Mouse (Mus musculus): Measurements from ENCODE around the gene Slc23a2.

Gene Slc23a2

DNA sequence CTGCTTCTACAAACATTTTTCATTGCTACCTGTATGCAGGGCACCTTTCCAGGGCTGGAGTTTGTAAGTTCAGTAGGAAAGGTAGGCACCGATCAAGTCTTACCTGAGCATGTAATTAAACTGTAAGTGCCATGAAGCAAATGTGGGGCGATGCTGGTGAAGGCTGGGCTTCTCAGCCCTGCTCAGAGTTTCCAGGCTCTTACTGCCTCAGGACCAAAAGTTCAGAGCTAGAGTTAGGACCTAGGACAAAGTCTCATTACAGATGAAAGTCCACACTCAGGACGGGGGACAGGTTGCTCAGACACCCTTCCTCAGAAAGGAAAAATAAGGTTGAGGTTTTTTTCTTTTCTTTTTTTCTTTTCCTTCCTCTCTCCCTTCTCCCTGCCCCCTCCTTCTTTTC lies 95.4 kb downstream of the Slc23a2 start:
- DNase-seq (ENCODE audit: low spot score in 2 of 2), result no peak

DNA sequence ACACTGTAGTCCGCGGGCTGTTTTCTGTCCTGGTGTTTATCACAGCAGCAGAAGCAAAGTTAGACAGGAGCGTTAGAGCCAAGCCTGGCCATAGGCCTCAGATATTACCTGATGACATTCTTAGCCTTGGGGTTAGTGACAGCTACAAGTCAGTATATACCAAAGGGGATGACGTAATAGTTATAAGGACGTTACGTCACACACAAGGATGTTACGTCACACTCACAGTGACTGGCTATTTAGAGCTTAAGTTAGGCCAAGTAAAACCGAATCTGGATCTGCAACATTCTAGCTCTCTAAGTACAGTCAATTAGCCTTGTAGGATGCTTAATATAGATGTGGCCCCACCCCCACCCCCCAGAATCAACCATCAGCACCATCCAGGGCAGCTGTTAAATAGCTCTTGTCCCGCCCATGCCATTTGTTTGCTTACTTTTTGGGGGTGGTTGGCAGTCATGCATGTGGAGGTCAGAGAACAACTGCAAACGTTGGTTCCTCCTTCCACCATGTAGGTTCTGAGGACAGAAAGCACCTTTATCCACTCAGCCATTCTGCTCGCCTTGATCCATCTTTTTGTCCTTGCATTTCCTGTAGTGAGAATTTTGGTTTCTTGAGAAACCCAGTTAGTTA lies 96.7 kb downstream of the Slc23a2 start:
- no peak for DNase-seq (ENCODE audit: low spot score in 2 of 2)

DNA sequence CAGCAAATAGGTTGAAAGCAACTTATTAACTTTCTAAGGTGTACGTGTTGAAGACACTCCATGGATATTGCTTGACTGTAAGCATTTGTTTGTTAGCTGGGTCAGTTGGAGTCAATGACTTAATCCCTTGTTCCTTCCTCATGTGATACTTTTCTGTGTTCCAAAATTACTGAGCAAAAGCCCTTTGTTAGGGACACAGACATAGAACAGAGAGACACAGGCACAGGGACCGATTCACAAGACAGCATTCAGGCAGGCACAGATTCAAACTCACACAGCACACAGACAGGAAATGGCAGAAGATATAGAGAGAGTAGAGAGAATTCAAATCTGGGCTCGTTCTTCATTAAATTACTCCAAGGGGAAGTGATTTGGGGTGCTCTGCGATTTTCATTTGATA lies 97.5 kb downstream of the Slc23a2 start:
- no peak for DNase-seq (ENCODE audit: low spot score in 2 of 2)

DNA sequence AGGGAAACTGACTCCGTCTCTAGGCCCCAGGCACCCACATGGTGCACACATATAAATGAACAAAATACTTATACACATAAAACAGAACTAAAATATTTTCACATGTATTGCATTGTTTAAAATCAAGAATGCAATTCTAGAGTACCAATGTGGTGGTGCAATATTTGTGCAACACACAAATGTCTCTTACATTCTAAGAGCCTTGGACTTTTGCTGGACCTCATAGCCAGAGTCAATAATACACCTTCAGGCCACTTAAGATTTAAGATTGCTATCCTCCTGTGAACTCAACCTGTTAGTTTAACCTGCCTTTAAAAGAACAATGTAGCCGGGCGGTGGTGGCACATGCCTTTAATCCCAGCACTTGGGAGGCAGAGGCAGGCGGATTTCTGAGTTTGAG lies 98.2 kb downstream of the Slc23a2 start:
- DNase-seq (ENCODE audit: low spot score in 2 of 2), result no peak

DNA sequence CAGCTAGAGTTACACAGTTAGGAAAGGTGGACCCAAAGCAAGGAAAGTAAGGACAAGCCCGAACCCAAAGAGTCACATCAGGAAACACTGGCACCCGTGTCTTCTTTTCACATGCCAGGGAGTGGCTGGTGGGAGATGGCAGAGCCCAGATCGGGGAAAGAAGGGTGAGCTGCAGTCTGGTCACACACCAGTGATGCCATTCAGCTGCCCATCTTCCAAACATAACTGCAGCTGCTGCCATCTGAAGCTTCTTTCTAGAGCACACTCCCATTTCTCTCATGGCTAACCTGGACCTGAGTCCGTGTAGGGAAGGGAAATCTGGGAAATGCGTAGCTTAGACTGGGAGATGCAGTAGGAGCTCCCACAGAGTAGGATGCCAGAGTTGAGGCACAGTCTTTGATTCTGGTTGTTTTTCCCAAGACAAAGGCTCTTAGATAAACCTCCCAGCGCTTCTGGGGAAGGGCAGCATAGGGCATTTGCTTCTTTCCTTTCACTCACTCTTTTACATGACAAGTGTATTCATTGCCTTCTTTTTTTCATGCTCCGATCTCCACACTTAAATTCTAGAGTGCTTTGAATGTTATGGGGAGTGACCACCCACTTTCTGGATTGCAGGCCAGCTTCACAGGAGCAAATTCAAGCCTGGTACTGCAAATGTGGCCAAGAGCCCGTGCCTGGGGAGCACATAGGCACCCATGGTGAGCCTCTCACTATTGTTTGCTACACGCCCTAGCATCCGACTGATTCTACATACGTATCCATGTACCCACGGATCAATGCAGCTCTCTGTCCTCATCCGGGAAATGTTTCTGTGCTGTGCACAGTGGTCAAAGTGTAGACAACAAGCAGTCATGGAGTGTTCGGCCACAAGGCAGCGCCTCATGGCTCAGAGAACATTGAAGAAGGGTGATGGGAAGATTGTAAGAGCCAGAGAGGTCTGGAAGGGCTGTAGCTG lies 100.3 kb downstream of the Slc23a2 start:
- DNase-seq (ENCODE audit: low spot score in 2 of 2), result no peak

DNA sequence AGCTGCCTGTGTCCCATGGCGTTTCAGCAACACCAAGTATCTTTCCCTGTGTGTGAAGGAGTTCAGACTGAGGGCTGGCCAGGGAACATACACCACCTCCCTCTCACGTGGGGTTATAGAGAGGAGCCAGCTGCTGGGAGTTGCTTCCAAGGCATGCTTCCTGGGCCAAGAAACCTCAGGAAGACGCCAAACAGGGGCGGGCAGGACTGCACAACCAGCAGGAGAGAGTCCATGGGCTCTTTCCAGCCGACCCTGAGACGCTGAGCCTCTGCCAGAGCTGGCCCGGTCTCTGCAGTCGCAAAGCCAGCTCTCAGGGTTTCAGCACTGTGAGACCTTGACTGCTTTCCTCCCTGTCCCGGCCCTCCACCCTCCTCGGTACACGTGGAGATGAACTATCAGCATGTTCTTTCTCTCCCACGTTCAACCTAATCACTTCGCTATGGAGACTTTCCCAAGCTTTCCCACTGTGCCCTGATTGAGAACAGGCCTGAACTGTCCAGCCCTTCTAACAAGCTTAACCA lies 101.7 kb downstream of the Slc23a2 start:
- peak; percentile 84 to 93 for DNase-seq (ENCODE audit: low spot score in 2 of 2)

DNA sequence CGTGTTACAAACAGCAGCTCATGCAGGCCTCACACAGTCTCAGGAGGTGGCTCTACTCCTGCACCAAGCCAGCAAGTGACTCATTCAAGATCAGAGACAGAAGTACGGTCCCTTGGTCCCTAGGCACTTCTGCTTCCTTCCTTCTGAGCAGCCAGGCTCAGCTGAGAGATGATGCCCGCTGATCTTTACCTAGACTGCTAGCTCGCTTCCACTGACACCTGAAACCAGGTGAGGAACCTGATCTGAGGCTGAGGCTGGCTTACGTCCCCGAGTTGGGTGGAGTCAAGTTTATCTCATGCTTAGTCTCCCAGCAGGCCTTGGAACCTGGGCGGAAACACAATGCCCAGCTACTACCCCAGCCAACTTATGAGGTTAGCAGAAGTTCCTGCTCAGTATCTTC lies 105.0 kb downstream of the Slc23a2 start:
- DNase-seq (ENCODE audit: low spot score in 2 of 2), result no peak

DNA sequence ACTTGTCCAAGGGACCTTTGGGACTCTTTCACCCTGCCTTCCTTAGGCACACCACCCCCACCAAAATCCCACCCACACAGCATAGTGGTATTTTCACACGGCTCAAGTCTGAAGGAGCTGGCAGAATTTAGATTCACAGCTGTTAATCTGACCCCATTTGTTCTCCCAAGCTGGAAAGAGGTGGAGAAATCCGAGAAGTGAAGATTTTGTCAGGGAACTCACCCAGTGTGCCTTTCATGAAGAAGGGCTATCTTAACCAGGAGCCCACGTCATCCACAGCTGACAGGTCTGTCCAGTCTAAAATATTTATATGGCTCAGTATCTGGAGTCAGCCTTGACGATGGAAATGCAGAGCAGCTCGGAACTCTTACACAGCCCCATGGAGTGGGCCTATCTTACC lies 108.6 kb downstream of the Slc23a2 start:
- no peak for DNase-seq (ENCODE audit: low spot score in 2 of 2)

DNA sequence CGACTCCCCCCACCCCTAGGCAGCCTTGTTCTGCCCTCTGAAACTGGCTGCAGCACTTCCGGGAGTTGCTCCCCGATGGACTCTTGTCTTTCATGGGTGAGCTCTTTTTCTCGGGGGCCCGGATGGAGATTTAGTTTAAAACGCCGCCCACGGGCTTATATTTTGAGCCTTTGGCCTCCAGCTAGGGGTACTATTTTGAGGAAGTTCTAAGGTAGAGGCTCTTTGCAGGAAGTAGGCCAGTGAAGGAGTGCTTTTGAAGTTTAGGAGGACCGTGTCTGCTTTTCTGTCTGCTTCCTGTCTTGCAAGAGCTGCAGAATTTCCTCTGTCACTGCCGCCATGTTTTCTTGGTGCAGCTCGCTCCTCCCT lies 109.5 kb downstream of the Slc23a2 start:
- no peak for DNase-seq (ENCODE audit: low spot score in 2 of 2)

DNA sequence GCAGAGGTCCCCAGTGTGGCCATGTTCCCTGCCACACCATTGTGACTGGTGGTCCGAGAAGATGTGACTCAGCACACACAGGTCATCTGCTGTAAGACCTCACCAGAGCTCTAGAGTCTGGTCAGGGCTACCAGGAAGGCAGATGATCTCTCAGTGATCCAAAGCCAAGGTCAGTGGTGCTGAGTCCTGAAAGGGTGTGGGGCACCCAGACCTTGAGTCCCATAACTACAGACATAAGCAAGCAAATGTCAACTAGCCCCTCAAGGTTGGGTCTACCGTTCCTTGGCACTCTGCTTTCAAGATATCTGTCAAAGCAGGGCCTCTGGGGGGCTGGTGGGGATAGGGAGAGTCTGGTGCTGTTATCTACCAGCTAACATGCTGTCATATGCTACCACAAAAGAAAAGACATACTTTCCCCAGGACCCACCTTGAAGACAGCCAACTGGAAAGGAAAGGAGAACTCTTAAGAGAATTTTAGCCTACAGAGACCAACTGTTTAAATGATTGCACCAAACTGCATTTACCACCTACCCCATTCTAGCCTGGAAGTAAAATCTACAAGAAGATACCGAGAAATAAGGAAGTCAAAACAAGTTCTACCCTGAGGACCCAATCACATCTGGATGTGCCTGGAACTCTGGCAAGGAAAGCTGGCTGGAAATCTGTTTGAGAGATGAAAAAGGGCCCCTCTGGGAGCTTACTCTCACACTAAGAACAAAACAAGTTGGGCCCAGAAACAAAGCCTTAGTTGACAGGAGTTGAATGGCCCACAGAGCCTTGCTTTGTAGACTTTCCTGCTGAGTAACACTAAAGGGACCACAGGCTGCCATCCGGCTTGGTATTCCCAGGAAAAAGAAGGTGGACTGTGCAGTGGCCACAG lies 110.1 kb downstream of the Slc23a2 start:
- no peak for DNase-seq (ENCODE audit: low spot score in 2 of 2)

DNA sequence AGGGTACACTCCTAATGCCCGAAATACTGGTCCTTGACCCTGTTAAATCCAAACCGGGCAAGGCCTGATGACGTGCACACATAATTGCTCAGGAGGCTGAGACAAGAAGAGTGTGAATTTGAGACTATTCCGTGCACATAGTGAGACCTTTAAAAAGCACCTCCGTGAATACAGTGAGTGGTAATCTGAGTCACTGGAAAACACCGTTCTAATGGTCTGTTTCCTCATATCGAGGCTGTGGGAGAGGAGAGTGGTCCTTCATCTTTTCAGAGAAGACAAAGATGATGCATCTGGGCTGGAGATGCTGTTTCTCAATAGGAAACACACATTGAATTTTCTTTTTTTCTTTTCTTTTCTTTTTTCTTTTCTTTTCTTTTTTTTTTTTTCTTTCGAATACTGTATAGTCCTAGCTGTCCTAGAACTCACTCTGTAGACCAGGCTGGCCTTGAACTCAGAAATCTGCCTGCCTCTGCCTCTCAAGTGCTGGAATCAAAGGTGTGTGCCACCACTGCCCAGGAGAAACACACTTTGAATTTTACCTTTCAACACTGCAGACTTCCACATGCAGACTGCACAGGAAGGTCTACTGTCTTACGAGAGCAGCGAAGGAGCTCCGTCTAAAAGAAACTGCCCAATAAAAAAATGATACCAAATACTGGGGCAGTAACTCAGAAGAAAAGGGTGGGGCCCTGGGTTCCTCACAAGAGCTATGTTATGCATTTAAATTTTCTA lies 113.4 kb downstream of the Slc23a2 start:
- no peak for DNase-seq (ENCODE audit: low spot score in 2 of 2)

DNA sequence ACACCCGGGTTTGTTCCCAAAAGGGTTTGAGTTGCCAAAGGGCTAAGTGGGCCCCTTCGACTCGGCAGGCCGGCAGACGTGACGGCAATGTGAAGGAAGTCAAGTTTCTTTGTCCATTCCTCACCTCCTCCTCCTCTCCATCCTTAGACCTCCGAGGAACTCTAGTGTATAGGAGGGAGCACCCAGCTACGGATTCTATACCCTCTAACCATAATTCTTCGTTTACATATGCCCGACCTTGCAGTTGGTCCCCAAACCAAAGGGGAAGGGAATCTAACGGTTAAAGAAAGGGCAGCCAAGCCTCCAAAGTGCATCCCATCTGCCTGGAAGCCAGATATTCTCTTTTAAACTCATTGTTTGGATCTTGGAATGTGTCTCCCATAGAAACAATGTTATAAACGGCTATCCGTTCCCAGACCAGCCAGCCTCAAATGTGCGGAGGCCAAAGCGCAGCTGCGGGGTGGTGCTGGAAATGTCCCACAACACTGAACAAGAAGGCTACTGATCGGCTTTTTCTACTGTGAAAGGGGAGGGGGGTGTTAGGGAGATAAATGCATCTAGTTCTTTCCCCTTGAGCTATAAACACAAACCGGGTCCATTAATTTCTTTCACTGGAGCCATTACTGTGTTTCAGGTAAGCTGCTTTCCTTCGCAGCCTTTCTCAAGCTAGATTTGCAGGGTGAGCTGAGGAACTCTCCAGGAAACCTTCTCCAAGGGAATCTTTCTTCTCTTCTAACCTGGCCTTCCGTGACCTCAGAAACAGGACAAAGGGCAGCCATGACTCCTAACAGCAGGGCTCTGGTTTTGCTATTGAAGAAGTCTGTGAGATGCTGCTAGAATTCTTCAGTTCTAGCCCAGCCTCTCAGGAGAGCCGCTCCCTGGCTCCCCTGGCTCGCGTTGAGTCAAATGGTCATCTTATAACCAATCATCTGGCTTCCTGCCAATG lies 114.2 kb downstream of the Slc23a2 start:
- peak in 1 of 2 experiments; percentile 57 for DNase-seq (ENCODE audit: low spot score in 2 of 2)

DNA sequence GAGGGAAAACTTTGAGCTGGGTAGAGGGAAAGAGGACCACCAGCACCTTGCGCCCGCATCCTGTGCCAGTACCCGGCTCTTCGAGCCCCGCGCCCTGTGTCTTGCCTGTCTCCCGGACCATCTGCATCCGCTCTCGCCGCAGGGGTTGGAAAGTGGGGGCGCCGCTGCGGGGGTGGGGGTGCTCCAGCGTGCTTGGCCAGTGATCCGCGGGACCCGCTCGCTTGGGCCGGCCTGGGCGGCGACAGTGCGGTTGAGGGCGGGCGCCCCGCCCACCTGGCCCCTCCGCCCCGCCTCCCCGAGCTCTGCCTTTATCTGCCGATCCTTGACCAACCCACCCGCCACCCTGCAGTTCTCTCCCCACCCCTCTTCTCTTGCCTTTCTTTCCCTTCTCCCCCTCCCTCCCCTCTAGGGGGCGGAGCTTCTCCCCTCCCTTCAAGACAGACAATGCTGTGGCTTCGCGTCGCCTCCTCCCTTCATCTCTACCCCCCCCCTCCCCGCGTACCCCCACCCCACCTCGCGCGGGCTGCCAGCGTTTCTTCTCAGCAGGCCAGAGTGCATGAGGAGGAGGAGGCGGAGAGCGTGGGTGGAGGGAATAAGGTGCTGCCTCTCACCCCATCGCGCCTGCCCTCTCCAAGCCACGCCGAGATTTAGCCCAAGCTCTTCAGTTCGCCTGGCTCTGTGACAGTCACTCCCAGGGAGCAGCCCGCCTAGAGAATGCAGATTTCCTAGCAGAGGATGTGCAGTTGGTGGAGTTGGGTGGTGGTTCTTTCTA lies 115.1 kb downstream of the Slc23a2 start, which contains the start of gene Rassf2:
TSS of gene Rassf2 (minus strand) at position 613 of the 772 bp plus-strand sequence.
- peak; percentile 83 to 88 for DNase-seq (ENCODE audit: low spot score in 2 of 2)

DNA sequence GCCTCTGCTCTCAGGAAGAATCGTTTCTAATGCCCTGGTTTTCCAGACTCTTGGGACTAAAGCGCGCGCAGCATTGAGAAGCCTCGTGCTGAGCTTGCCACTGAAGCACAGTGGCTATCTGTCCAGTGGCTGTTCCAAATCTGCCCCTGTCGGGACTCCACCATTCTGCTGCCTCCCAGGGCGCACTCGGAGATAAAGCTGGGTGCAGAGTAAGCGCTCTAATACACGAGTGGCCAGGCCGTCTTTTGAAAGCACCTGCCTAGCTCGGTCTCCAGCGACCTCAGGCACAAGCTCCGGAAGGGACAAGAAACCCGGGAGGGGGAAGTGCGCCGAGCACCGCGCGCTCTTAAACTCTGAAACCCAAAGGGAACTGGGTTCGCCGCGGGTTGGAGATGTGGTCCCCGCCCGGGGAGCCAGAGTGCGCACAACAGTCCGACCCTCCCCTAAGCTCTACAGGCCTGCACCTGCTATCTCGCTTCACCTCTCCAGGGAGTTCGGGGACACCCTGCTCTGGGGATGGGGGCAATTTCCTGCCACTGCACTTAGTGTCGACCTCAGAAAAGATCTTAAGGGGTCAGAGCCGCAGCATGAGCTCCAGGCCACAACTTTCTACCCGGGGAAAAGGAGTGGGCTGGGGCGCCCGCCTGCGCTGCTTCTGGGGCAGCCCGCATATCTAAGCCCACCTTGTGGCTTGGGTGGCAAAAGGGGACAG lies 115.9 kb downstream of the Slc23a2 start:
- DNase-seq (ENCODE audit: low spot score in 2 of 2), result no peak

DNA sequence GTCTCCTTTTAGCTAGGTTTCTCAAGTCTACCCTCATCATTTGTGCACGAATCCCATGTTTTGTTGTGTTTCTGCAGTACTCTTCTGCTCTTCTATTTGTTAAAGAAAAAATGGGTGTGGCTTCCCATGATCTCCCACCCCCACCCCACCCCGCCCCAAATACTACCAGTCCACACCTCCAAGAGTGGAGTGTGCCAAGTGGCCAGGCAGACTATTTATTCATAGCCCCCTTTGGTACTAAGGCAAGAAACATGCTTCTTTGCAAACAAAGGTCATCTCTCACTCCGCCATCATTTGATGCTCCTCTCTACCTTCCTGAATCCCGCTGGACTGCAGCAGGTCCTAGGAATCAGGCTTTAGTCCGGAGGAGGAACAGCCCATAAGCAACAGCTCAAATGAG lies 116.8 kb downstream of the Slc23a2 start:
- DNase-seq (ENCODE audit: low spot score in 2 of 2), result no peak

DNA sequence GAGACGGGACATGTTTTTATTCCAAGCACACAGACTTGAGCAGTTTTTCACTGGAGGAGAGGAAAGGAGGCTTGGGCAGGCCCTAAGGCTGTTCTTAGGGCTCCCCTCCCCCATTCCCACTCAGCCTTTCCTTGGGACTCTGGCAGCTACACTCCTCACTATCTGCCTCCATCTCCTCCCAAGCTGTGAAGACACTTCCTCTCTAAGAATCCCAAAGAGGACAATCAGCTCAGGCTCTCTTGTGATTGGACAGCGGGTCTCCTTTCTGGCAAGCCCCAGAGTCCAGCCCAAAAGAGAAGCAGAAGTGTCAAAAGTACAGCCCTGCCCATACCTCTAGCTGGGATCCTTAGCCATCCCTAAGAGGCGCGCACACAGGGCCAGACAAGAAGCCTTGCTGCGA lies 117.5 kb downstream of the Slc23a2 start:
- no peak for DNase-seq (ENCODE audit: low spot score in 2 of 2)

DNA sequence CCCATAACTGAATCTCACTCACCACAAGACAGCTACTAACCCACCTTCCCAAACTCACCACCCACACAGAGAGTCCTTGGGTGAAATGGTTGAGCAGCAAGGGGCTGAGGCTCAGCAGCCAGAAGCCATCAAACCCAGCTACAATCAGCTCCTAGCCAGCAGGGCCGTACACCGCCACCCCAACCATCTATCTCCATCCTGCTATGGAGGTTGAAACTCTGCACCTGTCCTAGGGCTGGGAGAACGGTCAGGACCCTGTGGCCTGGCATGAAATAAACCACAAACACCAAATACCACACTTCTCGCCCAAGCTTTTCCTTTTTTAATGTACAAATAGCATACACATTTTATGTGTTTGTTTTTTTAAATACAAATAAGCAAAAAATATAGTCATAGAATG lies 120.9 kb downstream of the Slc23a2 start:
- DNase-seq (ENCODE audit: low spot score in 2 of 2), result no peak

DNA sequence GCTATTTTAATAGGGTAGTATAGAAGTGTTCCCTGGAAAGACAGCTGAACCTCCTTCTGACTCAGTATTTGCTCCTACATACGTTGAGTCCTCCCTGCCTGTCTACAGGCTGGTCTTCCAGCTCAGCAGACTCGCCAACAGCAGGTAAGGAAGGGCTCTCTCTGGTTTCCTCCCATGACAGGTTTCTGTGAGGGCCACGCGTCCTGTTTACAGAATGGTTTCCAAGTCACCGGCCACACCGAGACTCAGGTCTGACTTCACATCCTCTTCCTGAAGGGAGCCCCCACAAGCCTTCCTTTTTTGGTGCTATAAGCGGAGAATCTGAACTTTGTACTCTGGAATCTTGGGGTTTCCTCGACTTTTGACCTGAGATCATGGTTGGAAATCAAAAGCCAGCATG lies 122.3 kb downstream of the Slc23a2 start:
- no peak for DNase-seq (ENCODE audit: low spot score in 2 of 2)

DNA sequence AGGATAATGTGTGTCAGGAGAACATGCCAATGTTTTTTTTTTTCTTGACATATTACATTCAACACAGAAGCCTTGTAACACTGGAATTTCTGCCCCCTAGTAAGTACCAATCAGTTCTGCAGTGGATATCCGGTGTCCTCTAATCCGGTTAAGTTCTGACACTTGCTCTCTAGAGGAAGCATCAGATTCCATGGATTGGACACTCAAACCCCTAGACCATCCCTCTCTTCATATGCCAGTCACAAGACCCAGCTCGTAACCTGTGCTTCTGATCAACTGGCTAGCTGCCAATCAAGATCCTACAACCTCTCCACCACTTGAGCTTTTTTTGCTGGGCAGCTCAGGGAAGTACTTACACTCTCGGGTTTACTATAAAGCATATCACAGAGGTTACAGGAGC lies 123.3 kb downstream of the Slc23a2 start:
- DNase-seq (ENCODE audit: low spot score in 2 of 2), result no peak
